Mouse (Mus musculus) thymus, adult 2 months (tissue): ENCODE measurements at regions not wholly inside any gene's neighbourhood (a gene's known extent, or its start where the extent isn't known, plus 50 kb on each side); places are given as distances from the start of the nearest gene placed in this dataset.

ENCODE experiments used
- CTCF ChIP-seq: fragments of 200-500 bp; IDR thresholded peaks from 2 replicates; pipeline ENCODE4 v1.5.1; 2012; ENCODE audit warnings: mild to moderate bottlenecking, control low read depth, low read length, moderate library complexity, borderline replicate concordance; ENCODE audit not compliant: control insufficient read depth, poor library complexity, insufficient read depth; ENCODE audit errors: extremely low read depth
- POLR2A ChIP-seq: fragments of 200-500 bp; IDR thresholded peaks from 2 replicates; pipeline ENCODE4 v1.6.1; 2012; ENCODE audit warnings: mild to moderate bottlenecking, low read length, control low read depth, moderate library complexity; ENCODE audit not compliant: control insufficient read depth, poor library complexity, insufficient read depth; ENCODE audit errors: extremely low read depth

DNA sequence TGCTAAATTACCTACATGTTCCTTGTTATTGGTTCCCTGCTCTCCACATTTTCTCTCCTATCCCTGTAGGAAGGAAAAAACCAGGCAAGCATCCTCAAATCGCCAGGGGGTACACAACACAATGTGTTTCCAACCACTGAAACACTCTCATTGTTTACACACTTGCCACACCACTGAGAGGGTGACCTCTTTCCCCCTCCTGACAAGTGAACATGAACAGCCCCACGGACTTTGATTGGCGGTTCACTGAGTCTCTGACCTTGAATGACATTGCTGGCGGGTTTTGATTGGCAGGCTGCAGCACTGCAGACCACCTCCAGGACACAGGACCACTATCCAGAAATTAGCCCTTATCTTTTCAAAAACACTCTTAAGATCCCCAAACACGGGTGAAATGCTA, 211.7 kb upstream of the Onecut1 start:
- TF ChIP-seq CTCF (no peak), POLR2A (no peak)
